Mouse (Mus musculus): ENCODE results near the gene Cep83.

Gene Cep83

DNA sequence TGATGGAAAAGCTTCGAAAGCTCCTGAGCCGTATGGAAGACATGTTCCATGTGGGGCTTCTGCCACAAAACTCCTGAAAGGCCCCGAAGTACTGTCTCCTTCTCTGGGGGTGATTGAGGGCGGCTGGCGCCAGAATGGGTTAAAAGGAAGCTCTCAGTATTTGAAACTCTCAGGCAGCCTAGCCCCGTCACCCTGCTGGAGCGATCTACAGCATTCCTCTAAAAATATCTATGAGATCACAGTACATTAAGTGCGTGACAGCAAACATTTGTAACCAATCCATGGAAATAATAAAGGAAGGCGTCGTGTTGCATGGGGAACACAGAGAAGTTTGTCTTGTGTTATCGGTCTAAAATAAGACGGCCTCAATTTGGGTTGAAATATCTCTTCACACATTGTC, 138.0 kb downstream of the Cep83 start:
- DNase-seq (ENCODE audit: low read depth, low spot score): no peak

DNA sequence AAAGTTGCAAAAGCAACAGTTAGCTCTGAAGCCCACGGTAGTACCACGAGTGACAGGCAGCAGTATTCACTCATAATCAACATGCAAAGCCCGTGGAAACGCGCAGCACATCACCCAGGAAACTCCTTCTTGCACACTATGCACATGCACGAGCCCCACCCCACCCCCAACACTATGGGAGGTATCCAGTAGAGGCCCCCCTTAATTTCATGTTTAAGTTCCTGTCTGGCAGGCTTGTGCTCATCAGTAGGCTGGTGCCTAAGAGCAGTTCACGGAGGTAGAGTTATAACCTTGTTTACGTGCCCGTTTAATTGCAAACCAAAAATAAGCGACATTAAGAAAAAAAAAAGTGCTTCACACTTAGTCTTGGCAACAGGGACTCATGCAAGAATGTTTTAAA, 138.9 kb downstream of the Cep83 start:
- DNase-seq (ENCODE audit: low read depth, low spot score): no peak

DNA sequence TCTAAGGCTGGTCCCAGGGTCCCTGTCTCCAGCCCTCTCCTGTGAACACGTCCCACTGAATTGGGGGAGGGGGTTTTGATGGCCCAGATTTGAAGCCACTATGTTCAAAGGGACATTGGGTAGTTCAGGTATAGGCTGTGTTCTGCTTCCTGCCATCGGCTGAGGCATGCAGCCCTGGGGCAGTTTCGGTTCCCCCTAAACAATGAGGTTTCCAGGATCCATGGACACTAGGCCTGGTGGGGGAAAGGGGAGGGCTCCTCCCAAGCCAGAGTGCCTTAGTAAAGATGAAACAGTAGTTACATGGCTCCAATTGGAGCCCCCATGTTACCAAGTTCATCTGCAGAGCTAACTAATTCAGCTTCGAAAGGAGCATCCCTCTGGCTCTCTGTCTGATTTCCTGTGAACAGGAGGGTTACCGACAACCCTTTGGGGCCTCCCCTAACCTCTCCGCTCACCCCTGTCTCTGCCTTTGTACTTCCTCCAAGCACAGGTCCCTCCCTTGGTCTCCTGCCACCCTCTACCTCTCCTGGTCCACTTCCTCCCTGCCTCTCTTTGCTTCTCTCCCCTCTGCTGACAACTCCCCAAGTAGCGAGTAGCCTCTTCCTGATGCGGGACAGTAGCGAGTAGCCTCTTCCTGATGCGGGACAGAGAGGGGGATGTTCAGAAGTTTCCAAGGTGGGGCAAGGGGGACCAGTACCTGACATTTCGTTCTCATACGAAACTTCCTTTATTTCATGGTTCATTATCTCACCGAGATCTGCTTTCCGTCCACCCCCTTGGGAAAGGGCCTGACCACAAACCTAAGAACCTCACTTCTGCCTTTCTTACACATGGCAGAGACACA, 139.7 kb downstream of the Cep83 start:
- DNase-seq (ENCODE audit: low read depth, low spot score): no peak

DNA sequence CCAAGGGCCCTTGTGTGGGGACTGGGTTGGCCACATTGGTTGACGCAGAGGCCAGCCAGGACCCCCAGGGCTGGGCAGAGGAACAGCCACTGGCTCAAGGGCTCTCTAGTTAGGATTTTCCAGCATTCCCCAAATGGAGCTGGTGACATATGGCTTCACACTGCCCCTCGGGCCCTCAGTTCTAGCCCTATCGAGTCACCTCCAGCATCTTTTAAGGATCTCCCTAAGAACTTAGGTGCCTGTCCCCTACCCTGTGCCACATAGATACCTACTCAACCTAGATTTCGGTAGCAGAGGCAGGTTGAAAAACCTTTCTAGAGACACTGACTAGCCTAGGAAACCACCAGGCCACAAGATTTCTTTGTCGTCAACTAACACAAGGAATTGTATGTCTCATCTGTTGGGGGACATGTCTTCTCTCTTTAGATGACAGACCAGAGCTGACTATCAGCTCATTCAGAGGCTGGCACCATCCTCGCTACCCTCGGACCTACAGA, 140.3 kb downstream of the Cep83 start:
- DNase-seq (ENCODE audit: low read depth, low spot score): no peak

DNA sequence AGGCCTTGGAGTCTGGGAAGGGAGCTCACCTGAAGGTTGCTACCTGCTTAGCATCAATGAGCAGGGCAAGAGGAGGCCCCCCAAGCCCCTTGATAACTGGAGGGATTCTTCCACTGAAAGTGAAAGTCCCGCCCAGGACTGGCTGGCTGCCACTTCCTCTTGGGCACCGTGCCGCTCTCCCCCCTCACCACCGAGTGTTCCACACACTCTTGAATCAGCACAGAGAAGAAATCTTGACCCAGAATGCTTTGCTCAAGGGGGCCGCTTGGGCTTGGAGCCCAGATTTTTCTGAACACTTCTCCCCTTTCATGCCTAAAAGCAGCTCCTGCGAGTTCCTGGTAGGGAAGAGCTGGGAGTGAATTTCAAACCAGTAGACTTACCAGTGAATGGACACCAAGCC, 141.0 kb downstream of the Cep83 start:
- DNase-seq (ENCODE audit: low read depth, low spot score): peak; percentile 84

DNA sequence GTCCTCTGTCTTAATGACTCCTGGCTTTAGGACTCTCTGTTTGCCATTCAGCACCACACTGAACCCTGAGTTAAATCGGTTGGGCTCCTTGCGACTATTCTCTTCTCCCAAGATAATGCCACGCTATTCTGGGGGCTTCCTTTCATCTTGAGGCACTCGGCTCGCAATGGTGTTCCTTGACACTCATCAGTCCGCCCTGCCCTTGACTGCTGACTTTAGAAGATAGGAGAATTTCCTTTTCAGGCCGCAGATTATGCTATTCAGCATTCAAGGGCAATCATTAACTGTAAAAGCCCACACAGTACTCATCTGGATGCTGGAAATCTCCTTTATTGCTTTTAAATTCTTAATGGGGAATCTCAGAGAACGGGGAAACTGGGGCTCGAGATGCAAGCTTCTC, 147.4 kb downstream of the Cep83 start:
- no peak for DNase-seq (ENCODE audit: low read depth, low spot score)

All from brain, embryonic 18.5 days (tissue).